Mouse (Mus musculus): ENCODE results near the gene Gja3. TPM values are rescaled to one million over a fixed set of nuclear protein-coding genes. Genes with fewer than 3 reads are reported as not detected.
"Not testable (repeated sequence)": the region's sequence is repeated elsewhere in the genome, so short reads cannot be mapped to it uniquely, and the experiment has no call there.

Gene Gja3
- polyA plus RNA-seq, 1 experiment from 2014 or later = 15.3 TPM

DNA sequence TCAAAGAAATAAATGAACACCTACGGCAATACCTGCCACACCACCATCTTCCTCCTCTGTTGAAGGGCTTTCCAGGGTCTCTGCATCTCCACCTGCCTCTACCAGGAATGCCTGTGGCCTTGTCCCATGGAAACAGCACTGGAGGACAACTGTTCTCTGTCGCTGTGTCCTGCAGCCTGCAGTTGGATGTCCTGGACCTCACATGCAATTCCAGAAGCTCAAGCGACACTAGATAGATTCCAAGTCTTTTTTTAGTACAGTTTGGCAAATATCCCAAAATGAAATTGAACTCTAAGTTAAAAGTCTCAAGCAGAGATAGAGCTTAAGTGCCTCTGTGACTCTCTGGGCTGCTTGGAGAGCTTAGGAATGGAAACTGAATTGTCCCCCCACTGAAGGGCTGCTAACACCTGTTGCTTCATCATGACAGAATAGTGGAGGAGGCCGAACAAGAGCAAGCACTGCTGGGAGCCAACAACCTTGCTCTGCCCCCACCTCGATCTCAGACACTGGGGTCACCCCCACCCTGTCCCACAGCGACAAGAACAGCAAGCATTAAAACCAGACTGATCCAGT is 22.9 kb downstream of the Gja3 start:
- Histone ChIP-seq H3K9me3 (replicated peaks) (no peaks in the 10 kb centered on the region), H3K4me1 (replicated peaks) (peaks cover 21% of the 10 kb centered on the region), H3K4me3 (no peak overlapping the region), H3K9ac (no peak overlapping the region), H3K4me2 (0 out of 2 replicates have a peak overlapping the region, but pooled peaks have one; percentile 31), H3K36me3 (0 out of 2 replicates have a peak, but pooled peaks cover 3% of the 10 kb centered on the region), H3K27me3 (replicated peaks) (peaks cover 4% of the 10 kb centered on the region; the same call in 1 of the 2 replicates), H3K27ac (ENCODE audit: poor library complexity, severe bottlenecking) (peak overlapping the region; percentile 69)
- no peak for ATAC-seq (ENCODE audit: insufficient number of reproducible peaks, low FRiP score)
- 48% methylated on average over 6 of the region's 6 CpGs for WGBS

DNA sequence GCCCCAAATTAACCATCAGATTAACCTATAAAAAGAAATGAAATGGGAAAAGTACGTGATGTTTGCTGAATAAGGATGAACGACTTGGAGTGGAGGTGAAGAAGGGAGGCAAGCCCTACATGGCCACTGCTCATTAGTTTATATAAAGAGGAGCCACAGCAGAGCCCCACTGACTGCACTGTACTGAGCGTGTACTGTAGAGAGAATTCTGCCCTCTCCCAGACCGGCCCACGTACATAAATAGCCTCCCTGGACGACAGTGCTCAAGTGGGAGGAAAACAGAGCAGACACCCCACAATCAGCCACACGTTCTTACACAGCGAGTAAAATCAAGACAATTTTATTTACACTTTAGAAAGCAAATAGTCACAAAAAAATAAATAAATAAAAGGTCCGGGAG is 23.8 kb downstream of the Gja3 start:
- Histone ChIP-seq H3K9me3 (replicated peaks) (no peaks in the 10 kb centered on the region), H3K27me3 (replicated peaks) (peaks cover 4% of the 10 kb centered on the region; the same call in 1 of the 2 replicates), H3K4me1 (replicated peaks) (peaks cover 21% of the 10 kb centered on the region), H3K27ac (ENCODE audit: poor library complexity, severe bottlenecking) (peak overlapping the region; percentile 76), H3K4me2 (peak overlapping the region; percentile 19; the same call in 1 of the 2 replicates), H3K9ac (no peak overlapping the region), H3K36me3 (0 out of 2 replicates have a peak, but pooled peaks cover 3% of the 10 kb centered on the region), H3K4me3 (no peak overlapping the region)
- 45% methylated on average over 9 of the region's 9 CpGs for WGBS
- ATAC-seq (ENCODE audit: insufficient number of reproducible peaks, low FRiP score) = no peak

DNA sequence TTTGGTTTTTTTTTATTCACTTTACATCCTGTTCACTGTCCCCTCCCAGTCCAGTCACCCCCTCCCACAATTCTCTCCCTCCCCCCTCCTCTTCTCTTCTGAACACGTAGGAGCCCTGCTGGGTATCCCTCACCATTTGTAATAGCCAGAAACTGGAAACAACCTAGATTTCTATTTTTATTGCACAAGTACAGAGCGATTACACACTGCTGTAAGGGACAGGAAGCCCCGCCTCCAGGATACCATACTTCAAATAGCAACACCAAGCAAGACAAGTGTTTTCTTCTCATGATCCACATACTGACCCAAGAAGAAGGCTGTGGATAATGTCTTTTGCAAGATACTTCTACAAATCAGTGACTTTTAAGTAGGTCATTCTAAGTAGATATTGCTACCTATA is 25.1 kb downstream of the Gja3 start:
- Histone ChIP-seq H3K4me3 (no peak overlapping the region), H3K27ac (ENCODE audit: poor library complexity, severe bottlenecking) (no peak overlapping the region), H3K36me3 (0 out of 2 replicates have a peak, but pooled peaks cover 3% of the 10 kb centered on the region), H3K4me1 (replicated peaks) (peaks cover 21% of the 10 kb centered on the region), H3K27me3 (replicated peaks) (peaks cover 4% of the 10 kb centered on the region; the same call in 1 of the 2 replicates), H3K9me3 (replicated peaks) (no peaks in the 10 kb centered on the region), H3K9ac (no peak overlapping the region), H3K4me2 (no peak overlapping the region)
- ATAC-seq (ENCODE audit: insufficient number of reproducible peaks, low FRiP score) = no peak
- WGBS = 52% methylated on average over 3 of the region's 3 CpGs

DNA sequence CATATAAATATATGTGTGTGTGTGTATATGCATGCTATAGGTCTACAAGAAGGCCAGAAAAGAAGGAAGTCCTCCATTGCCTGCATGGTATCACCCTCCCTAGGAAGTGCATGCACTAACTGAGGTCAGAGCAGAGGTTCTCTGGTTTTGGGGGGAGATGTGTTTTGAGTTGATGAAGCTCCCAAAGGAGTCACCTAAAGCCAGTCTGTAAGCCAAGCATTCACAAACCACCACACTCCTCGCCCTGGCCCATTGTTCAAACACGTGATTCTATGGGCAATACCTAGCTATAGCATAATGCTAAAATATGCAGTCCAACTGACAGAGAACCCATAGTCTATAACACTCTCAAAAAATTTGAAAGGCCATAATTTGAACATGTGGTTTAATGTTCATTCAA is 39.5 kb downstream of the Gja3 start:
- Histone ChIP-seq H3K36me3 (no peaks in the 10 kb centered on the region), H3K27me3 (replicated peaks) (no peaks in the 10 kb centered on the region), H3K4me1 (replicated peaks) (no peaks in the 10 kb centered on the region), H3K27ac (ENCODE audit: poor library complexity, severe bottlenecking) (no peak overlapping the region), H3K4me2 (no peak overlapping the region), H3K9me3 (replicated peaks) (no peaks in the 10 kb centered on the region), H3K9ac (no peak overlapping the region), H3K4me3 (no peak overlapping the region)
- ATAC-seq (ENCODE audit: insufficient number of reproducible peaks, low FRiP score) = no peak
- 67% methylated on average over 2 of the region's 2 CpGs for WGBS

DNA sequence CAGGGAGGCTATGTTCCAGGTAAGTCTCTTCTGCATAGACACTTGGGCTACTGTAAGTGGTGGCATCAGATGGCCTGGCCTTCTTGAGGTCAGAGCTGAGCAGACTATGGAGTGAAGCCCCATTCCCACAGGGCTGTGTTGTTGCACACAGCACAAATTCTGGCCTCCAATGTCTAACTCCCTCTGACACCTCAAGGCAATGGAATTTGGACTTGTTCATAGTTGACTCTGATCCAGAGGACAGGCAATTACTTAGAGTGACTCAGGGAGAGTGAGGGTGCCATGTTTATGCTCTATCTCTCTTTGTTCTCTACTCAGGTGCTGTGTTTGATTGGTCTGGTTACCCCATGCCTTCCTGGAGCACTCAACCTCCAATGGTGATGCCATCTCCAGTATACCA is 41.1 kb downstream of the Gja3 start:
- H3K27me3 ChIP-seq (replicated peaks); H3K4me2 ChIP-seq; H3K4me1 ChIP-seq (replicated peaks): not testable (repeated sequence)

DNA sequence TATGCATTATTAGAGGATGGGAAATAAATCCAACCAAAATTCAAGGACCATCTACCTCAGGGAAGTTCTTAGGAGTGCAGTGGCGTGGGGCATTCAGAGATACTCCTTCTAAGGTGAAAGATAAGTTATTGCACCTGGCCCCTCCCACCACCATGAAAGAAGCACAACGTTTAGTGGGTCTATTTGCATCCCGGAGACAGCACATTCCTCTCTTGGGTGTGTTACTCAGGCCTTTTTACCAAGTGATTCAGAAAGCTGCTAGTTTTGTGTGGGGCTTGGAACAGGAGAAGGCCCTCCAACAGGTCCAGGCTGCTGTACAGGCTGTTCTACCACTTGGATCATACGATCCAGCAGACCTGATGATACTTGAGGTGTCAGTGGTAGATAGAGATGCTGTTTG is 69.3 kb downstream of the Gja3 start:
- 76% methylated on average over 4 of the region's 4 CpGs for WGBS
- no peaks in the 10 kb centered on the region for H3K36me3 ChIP-seq
- H3K27me3 ChIP-seq (replicated peaks) = no peaks in the 10 kb centered on the region
- no peak for ATAC-seq (ENCODE audit: insufficient number of reproducible peaks, low FRiP score)
- no peaks in the 10 kb centered on the region for H3K4me1 ChIP-seq (replicated peaks)
- no peak overlapping the region for H3K27ac ChIP-seq (ENCODE audit: poor library complexity, severe bottlenecking)
- H3K4me2 ChIP-seq = no peak overlapping the region
- H3K4me3 ChIP-seq = no peak overlapping the region
- no peaks in the 10 kb centered on the region for H3K9me3 ChIP-seq (replicated peaks)
- H3K9ac ChIP-seq = no peak overlapping the region

More for the DNA sequence above, 41.1 kb downstream of the Gja3 start:
- H3K36me3 ChIP-seq; H3K9ac ChIP-seq; H3K9me3 ChIP-seq (replicated peaks); H3K27ac ChIP-seq (ENCODE audit: poor library complexity, severe bottlenecking); ATAC-seq (ENCODE audit: insufficient number of reproducible peaks, low FRiP score); H3K4me3 ChIP-seq: not testable (repeated sequence)

Other genes starting within 250 kb of the Gja3 start
- 19.1 and 21.7 TPM in 2 replicates for gene Zmym5, start 246.4 kb downstream of the Gja3 start, polyA plus RNA-seq (2016; fragmentation: Nextera tagmentation; extraction: Ambion mirVana)
- gene Zmym2, start 171.4 kb downstream of the Gja3 start, polyA plus RNA-seq (2016; fragmentation: Nextera tagmentation; extraction: Ambion mirVana) = 38.9 and 46.2 TPM in 2 replicates
- 0.63 and 0.77 TPM in 2 replicates for gene Gjb2, start 46.6 kb upstream of the Gja3 start, polyA plus RNA-seq (2016; fragmentation: Nextera tagmentation; extraction: Ambion mirVana)
- gene Gm4491, start 57.8 kb upstream of the Gja3 start, polyA plus RNA-seq (2016; fragmentation: Nextera tagmentation; extraction: Ambion mirVana) = not detected in 2 replicates
- 0.14 and 0.21 TPM in 2 replicates for gene Gjb6, start 75.5 kb upstream of the Gja3 start, polyA plus RNA-seq (2016; fragmentation: Nextera tagmentation; extraction: Ambion mirVana)

Measured in heart, embryonic 12.5 days (tissue).